ENCODE assay signal across 16 mouse cellular contexts in the genomic region with DNA sequence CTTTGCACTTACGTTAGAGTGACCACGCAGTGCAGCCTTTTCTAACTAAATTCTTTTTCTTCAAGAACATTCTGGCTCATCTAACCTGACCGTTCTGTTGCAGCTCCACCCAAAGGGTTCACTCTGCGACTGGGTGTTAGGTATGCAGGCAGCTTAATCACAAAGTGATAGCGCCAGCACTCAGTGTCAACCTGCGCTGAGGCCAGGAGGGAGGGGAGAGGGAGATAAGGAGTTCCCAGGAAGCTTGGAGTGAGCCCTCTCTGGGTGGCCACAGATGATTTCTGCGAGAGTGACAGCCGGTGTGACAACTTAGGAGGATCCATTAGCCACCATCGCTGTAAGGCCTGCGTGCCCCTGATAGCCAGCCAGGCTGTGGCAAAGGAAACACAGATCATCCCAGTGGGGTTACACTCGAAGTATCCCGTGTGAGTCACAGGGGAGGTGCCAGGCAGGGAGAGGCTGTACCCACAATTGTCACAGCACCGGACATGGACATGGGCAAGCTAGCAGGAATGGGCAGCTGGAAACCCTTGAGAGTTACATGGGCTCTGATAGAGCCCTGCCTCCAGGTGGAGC. TPM values are rescaled to one million over a fixed set of nuclear protein-coding genes. Genes with fewer than 3 reads are reported as not detected.
DNase-seq lines count a peak whose midpoint lies in the region; ATAC-seq lines count a peak whose summit lies in the region.
"Had no signal": no experiment of that assay in that cellular context is flagged by ENCODE, and none has a peak within 500 bp of the region (broad histone marks: within the 10 kb centered on the region; RNA-seq: fewer than 3 reads in every experiment).

No protein-coding gene starts in this region.

- DNase-seq in adrenal gland, adult 2 months, result peak; percentile 57
- DNase-seq in adrenal gland, postnatal 4 days (ENCODE audit: low spot score in 2 of 2), result no peak
- no peak for DNase-seq in heart, adult 8-10 months (ENCODE audit: low spot score)
- DNase-seq in liver, embryonic 11.5 days (ENCODE audit: low spot score), result peak; percentile 39
- DNase-seq in yolk sac, embryonic 10.5 days (ENCODE audit: low spot score), result peak; percentile 58
- DNase-seq in frontal cortex, postnatal 14 days (ENCODE audit: low spot score in 2 of 2), result no peak
- DNase-seq: cerebellum, adult 11-12 months; right cerebral cortex, postnatal 25 days had no signal

- H3K4me1 ChIP-seq in heart, embryonic 11.5 days (ENCODE audit: control insufficient read depth, insufficient read depth, low read length), result peaks cover 16% of the 10 kb centered on the region
- peaks cover 10% of the 10 kb centered on the region for H3K4me1 ChIP-seq in liver, embryonic 11.5 days (replicated peaks; ENCODE audit: control insufficient read depth, insufficient read depth, low read length)
- H3K4me1 ChIP-seq: neural tube, embryonic 12.5 days had no signal

- peak overlapping the region; percentile 22 for H3K4me2 ChIP-seq in heart, embryonic 11.5 days
- H3K4me2 ChIP-seq in liver, embryonic 11.5 days, result no peak overlapping the region
- H3K4me2 ChIP-seq: limb, embryonic 13.5 days; neural tube, embryonic 12.5 days had no signal

- no peaks in the 10 kb centered on the region for H3K9me3 ChIP-seq in heart, embryonic 11.5 days (replicated peaks; ENCODE audit: control insufficient read depth, low read length)
- H3K9me3 ChIP-seq in liver, embryonic 11.5 days (ENCODE audit: control insufficient read depth, low read length), result no peaks in the 10 kb centered on the region
- H3K9me3 ChIP-seq: limb, embryonic 13.5 days; neural tube, embryonic 12.5 days had no signal

- H3K27ac ChIP-seq in heart, embryonic 11.5 days (ENCODE audit: low read depth, low read length), result 0 out of 2 replicates have a peak overlapping the region, but pooled peaks have one; percentile 16
- H3K27ac ChIP-seq in liver, embryonic 11.5 days (ENCODE audit: low read depth, low read length), result no peak overlapping the region
- H3K27ac ChIP-seq: kidney, postnatal 0 days; layer of hippocampus, adult 2 months; limb, embryonic 13.5 days; neural tube, embryonic 12.5 days had no signal

- WGBS in heart, embryonic 11.5 days (ENCODE audit: insufficient replicate concordance), result 41% methylated on average over 13 of the region's 13 CpGs
- 33% methylated on average over 13 of the region's 13 CpGs for WGBS in liver, embryonic 11.5 days

- H3K36me3 ChIP-seq in heart, embryonic 11.5 days (ENCODE audit: control insufficient read depth, insufficient read depth, low read length), result peaks cover 21% of the 10 kb centered on the region
- H3K36me3 ChIP-seq in liver, embryonic 11.5 days (ENCODE audit: control insufficient read depth, insufficient read depth, low read length), result peaks cover 2% of the 10 kb centered on the region

- no peak for ATAC-seq in heart, embryonic 11.5 days (replicated peaks; ENCODE audit: insufficient number of reproducible peaks, low FRiP score, low TSS enrichment)
- peak; percentile 81 for ATAC-seq in liver, embryonic 11.5 days (replicated peaks; ENCODE audit: low FRiP score)
- no peak for ATAC-seq in monocyte, adult 5-6 weeks (replicated peaks; ENCODE audit: insufficient number of reproducible peaks, low FRiP score, low TSS enrichment, poor library complexity, severe bottlenecking)
- ATAC-seq: midbrain, embryonic 16.5 days had no signal

- H3K4me3 ChIP-seq in heart, embryonic 11.5 days (ENCODE audit: low read depth, low read length), result no peak overlapping the region
- no peak overlapping the region for H3K4me3 ChIP-seq in liver, embryonic 11.5 days (ENCODE audit: low read depth, low read length)
- H3K4me3 ChIP-seq: layer of hippocampus, adult 2 months; limb, embryonic 13.5 days; megakaryocyte, embryonic 14.5 days; neural tube, embryonic 12.5 days had no signal

- H3K27me3 ChIP-seq in heart, embryonic 11.5 days (ENCODE audit: control insufficient read depth, insufficient read depth, low read length), result no peaks in the 10 kb centered on the region
- H3K27me3 ChIP-seq in liver, embryonic 11.5 days (replicated peaks; ENCODE audit: control insufficient read depth, insufficient read depth, low read length), result no peaks in the 10 kb centered on the region
- H3K27me3 ChIP-seq: limb, embryonic 13.5 days; neural tube, embryonic 12.5 days had no signal

- H3K9ac ChIP-seq in heart, embryonic 11.5 days (ENCODE audit: low read depth, low read length), result no peak overlapping the region; the same call in 1 of the 2 replicates
- no peak overlapping the region for H3K9ac ChIP-seq in liver, embryonic 11.5 days (ENCODE audit: low read depth, low read length)
- H3K9ac ChIP-seq: limb, embryonic 13.5 days; neural tube, embryonic 12.5 days had no signal

RNA-seq across cellular contexts. Expression of a gene that starts 24.3 kb away (rescaled TPM):
- 10 to 100 TPM; 34.0 to 38.5 TPM for total RNA-seq in adrenal gland, adult 2 months (2021)
- 37.6 and 42.1 TPM in 2 replicates for polyA plus RNA-seq in adrenal gland, adult 2 months (2012; rRNA removed)
- 10 to 100 TPM; 64.1 to 77.4 TPM for total RNA-seq in adrenal gland, postnatal 4 days (2021)
- 145 and 163 TPM in 2 replicates for polyA plus RNA-seq in heart, embryonic 11.5 days (2014; fragmentation: Nextera tagmentation; extraction: Ambion mirVana)
- total RNA-seq in heart, adult 8-10 months (2022), result 10 to 100 TPM; 52.9 to 86.6 (median 70.1) TPM
- 57.6 and 60.2 TPM in 2 replicates for polyA plus RNA-seq in liver, embryonic 11.5 days (2014; fragmentation: Nextera tagmentation; extraction: Ambion mirVana)
- not detected in 3 replicates for total RNA-seq in monocyte, adult 5-6 weeks (2017)

Comparison
In these comparisons a context has a peak if more than half of its experiments do, and no peak if none do; other contexts are left out.
1. DNase-seq: peak in adrenal gland, adult 2 months (single experiment), liver, embryonic 11.5 days (single experiment) and yolk sac, embryonic 10.5 days (single experiment); none in adrenal gland, postnatal 4 days (0 of 2), heart, adult 8-10 months (single experiment) and frontal cortex, postnatal 14 days (0 of 2).
2. RNA of a gene that starts 24.3 kb away (total RNA-seq): 64.1 to 77.4 TPM in adrenal gland, postnatal 4 days, 52.9 to 86.6 TPM in heart, adult 8-10 months and 34.0 to 38.5 TPM in adrenal gland, adult 2 months; not detected in monocyte, adult 5-6 weeks; every median in the first group is over 10 times any median in the second.